Mouse (Mus musculus): Measurements from ENCODE around the gene Itsn1.

DNA sequence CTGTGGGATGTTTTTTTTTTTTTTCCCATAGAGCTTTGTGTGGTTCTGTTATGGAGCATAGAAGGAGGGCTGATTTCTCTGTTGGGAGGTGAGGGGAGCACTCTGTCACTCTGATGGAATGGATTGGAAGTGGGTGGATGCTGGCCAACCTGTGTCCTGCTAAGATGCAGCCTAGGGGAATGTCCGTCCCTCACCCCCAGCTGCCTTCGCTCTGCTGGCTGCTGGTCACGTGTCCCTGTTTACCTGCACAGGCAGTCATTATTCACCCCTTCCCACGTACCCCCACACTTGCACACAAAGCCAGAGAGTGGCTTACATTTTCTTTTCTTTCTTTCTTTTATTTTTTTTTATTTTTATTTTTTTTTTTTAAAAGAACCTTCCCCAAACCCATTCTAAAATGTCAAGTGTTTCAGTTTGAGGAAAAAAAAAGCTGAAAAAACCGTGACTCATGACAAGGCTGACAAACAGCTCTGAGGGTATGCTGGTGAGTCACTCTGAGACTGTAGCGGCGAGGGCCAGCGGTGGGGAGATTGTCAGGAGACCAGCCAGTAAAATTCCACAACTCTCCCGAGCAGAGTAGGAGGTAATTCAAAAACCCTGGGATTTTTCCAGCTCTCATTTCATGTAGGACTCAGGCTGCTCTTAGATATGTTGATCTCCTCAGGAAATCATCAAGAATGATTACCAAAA lies 233.3 kb downstream of the Itsn1 start:
- TF ChIP-seq POLR2A (IDR thresholded peaks at IDR 0.05; ENCODE audit: borderline replicate concordance, extremely low read depth, low read depth, low read length) (no peak), CTCF (IDR thresholded peaks at IDR 0.05; ENCODE audit: insufficient read depth, low read length) (no peak)
